Mouse (Mus musculus) neural tube, embryonic 13.5 days (tissue): ENCODE measurements at regions not wholly inside any gene's neighbourhood (a gene's known extent, or its start where the extent isn't known, plus 50 kb on each side); places are given as distances from the start of the nearest gene placed in this dataset.
"Not testable (repeated sequence)": the region's sequence is repeated elsewhere in the genome, so short reads cannot be mapped to it uniquely, and the experiment has no call there.

Source experiments
- ATAC-seq: fragments of 200-750 bp; cut with Nextera tagmentation; 2 replicates; pipeline ENCODE4 v1.8.0; 2017; ENCODE audit warnings: low read depth, mild to moderate bottlenecking, moderate TSS enrichment, moderate library complexity
- H3K27ac ChIP-seq: fragments of 300-500 bp; sonication (generic); replicated peaks from 2 replicates; pipeline ENCODE4 v1.5.1; 2015; ENCODE audit warnings: moderate library complexity, mild to moderate bottlenecking, inconsistent platforms
- H3K27me3 ChIP-seq: fragments of 300-500 bp; sonication (generic); 2 replicates; pipeline ENCODE4 v1.6.1; 2015; ENCODE audit warnings: mild to moderate bottlenecking, inconsistent platforms
- H3K36me3 ChIP-seq: fragments of 300-500 bp; sonication (generic); 2 replicates; pipeline ENCODE4 v1.6.1; 2015; ENCODE audit warnings: mild to moderate bottlenecking, inconsistent platforms
- H3K4me1 ChIP-seq: fragments of 300-500 bp; sonication (generic); replicated peaks from 2 replicates; pipeline ENCODE4 v1.6.1; 2015; ENCODE audit warnings: inconsistent platforms
- H3K4me2 ChIP-seq: fragments of 300-500 bp; sonication (generic); 2 replicates; pipeline ENCODE4 v1.6.1; 2015; ENCODE audit warnings: inconsistent platforms, mild to moderate bottlenecking, moderate library complexity
- H3K4me3 ChIP-seq: fragments of 300-500 bp; sonication (generic); 2 replicates; pipeline ENCODE4 v1.5.1; 2015; ENCODE audit warnings: mild to moderate bottlenecking, inconsistent platforms
- H3K9ac ChIP-seq: fragments of 300-500 bp; sonication (generic); 2 replicates; pipeline ENCODE4 v1.6.1; 2015; ENCODE audit warnings: moderate library complexity, mild to moderate bottlenecking, inconsistent platforms
- H3K9me3 ChIP-seq: fragments of 300-500 bp; sonication (generic); 2 replicates; pipeline ENCODE4 v1.6.1; 2016; ENCODE audit warnings: inconsistent platforms
- WGBS: fragments of 180-500 bp; shearing (Covaris S2); methylation state at CpG from one replicate; pipeline ENCODE4 v1.1.7; 2015; 5-methylcytosine and 5-hydroxymethylcytosine counted together

- H3K27ac ChIP-seq = no peak overlapping the region
- H3K4me2 ChIP-seq = no peak overlapping the region
- H3K9ac ChIP-seq = no peak overlapping the region
- no peak overlapping the region for H3K4me3 ChIP-seq
- H3K4me1 ChIP-seq = no peaks in the 10 kb centered on the region; the same call in 1 of the 2 replicates
- no peaks in the 10 kb centered on the region for H3K9me3 ChIP-seq
- H3K27me3 ChIP-seq = no peaks in the 10 kb centered on the region
- WGBS = 47% methylated on average over 10 of the region's 10 CpGs
- no peaks in the 10 kb centered on the region for H3K36me3 ChIP-seq
- ATAC-seq = no peak
Measured at GRCm38 (mm10) chr8:15670722-15671121, 624.8 kb upstream of the BB014433 start.

- no peak overlapping the region for H3K4me3 ChIP-seq
- no peaks in the 10 kb centered on the region for H3K9me3 ChIP-seq
- H3K27me3 ChIP-seq = no peaks in the 10 kb centered on the region
- no peak overlapping the region for H3K4me2 ChIP-seq
- no peak for ATAC-seq
- no peak overlapping the region for H3K27ac ChIP-seq
- H3K9ac ChIP-seq = no peak overlapping the region
- 93% methylated on average over 5 of the region's 5 CpGs for WGBS
- no peaks in the 10 kb centered on the region for H3K36me3 ChIP-seq
- no peaks in the 10 kb centered on the region; the same call in 1 of the 2 replicates for H3K4me1 ChIP-seq
Measured at GRCm38 (mm10) chr8:15670298-15670697, 624.4 kb upstream of the BB014433 start.

- 66% methylated on average over 3 of the region's 3 CpGs for WGBS
Measured at GRCm38 (mm10) chr8:15669515-15669914, 623.6 kb upstream of the BB014433 start.

GRCm38 (mm10) chr8:15660602-15661001, 614.7 kb upstream of the BB014433 start:
- Histone ChIP-seq H3K9ac (no peak overlapping the region), H3K4me3 (no peak overlapping the region), H3K27me3 (no peaks in the 10 kb centered on the region), H3K4me1 (no peaks in the 10 kb centered on the region), H3K4me2 (no peak overlapping the region), H3K27ac (no peak overlapping the region), H3K36me3 (no peaks in the 10 kb centered on the region), H3K9me3 (no peaks in the 10 kb centered on the region)
- 82% methylated on average over 1 of the region's 1 CpGs for WGBS
- no peak for ATAC-seq

More at GRCm38 (mm10) chr8:15669515-15669914, 623.6 kb upstream of the BB014433 start:
- H3K27me3 ChIP-seq = no peaks in the 10 kb centered on the region
- no peak overlapping the region for H3K4me3 ChIP-seq
- no peak overlapping the region for H3K27ac ChIP-seq
- no peak overlapping the region for H3K9ac ChIP-seq
- H3K4me2 ChIP-seq = no peak overlapping the region
- H3K36me3 ChIP-seq = no peaks in the 10 kb centered on the region
- ATAC-seq = no peak
- H3K9me3 ChIP-seq = no peaks in the 10 kb centered on the region
- no peaks in the 10 kb centered on the region; the same call in 1 of the 2 replicates for H3K4me1 ChIP-seq

- no peak for ATAC-seq
- Histone ChIP-seq H3K4me1 (no peaks in the 10 kb centered on the region), H3K36me3 (no peaks in the 10 kb centered on the region), H3K9ac (no peak overlapping the region), H3K4me2 (no peak overlapping the region), H3K4me3 (no peak overlapping the region), H3K9me3 (no peaks in the 10 kb centered on the region), H3K27ac (no peak overlapping the region), H3K27me3 (no peaks in the 10 kb centered on the region)
- WGBS = 82% methylated on average over 4 of the region's 4 CpGs
Measured at GRCm38 (mm10) chr8:15634769-15635366, 589.0 kb upstream of the BB014433 start.

- no peak for ATAC-seq
- no peak overlapping the region for H3K4me2 ChIP-seq
- no peak overlapping the region for H3K9ac ChIP-seq
- no peaks in the 10 kb centered on the region for H3K4me1 ChIP-seq
- no peaks in the 10 kb centered on the region for H3K9me3 ChIP-seq
- no peak overlapping the region for H3K4me3 ChIP-seq
- H3K27me3 ChIP-seq = no peaks in the 10 kb centered on the region
- no peak overlapping the region for H3K27ac ChIP-seq
- no peaks in the 10 kb centered on the region for H3K36me3 ChIP-seq
- WGBS = 90% methylated on average over 2 of the region's 2 CpGs
Measured at GRCm38 (mm10) chr8:15628584-15628983, 582.7 kb upstream of the BB014433 start.

GRCm38 (mm10) chr8:15623602-15624392, 577.9 kb upstream of the BB014433 start:
- not testable (repeated sequence) for H3K27me3 ChIP-seq, H3K4me2 ChIP-seq, H3K9me3 ChIP-seq, H3K4me1 ChIP-seq, H3K36me3 ChIP-seq, H3K27ac ChIP-seq, H3K4me3 ChIP-seq, ATAC-seq, H3K9ac ChIP-seq
- 91% methylated on average over 31 of the region's 31 CpGs for WGBS

- no peak for ATAC-seq
- 55% methylated on average over 8 of the region's 8 CpGs for WGBS
Measured at GRCm38 (mm10) chr8:15610217-15610616, 564.3 kb upstream of the BB014433 start.

GRCm38 (mm10) chr8:15607598-15608215, 561.8 kb upstream of the BB014433 start:
- no peaks in the 10 kb centered on the region for H3K27me3 ChIP-seq
- H3K9ac ChIP-seq = no peak overlapping the region
- ATAC-seq = no peak
- no peak overlapping the region for H3K4me3 ChIP-seq
- no peaks in the 10 kb centered on the region for H3K36me3 ChIP-seq
- H3K27ac ChIP-seq = no peak overlapping the region
- H3K4me2 ChIP-seq = no peak overlapping the region
- H3K4me1 ChIP-seq = no peaks in the 10 kb centered on the region
- H3K9me3 ChIP-seq = no peaks in the 10 kb centered on the region
- WGBS = 60% methylated on average over 7 of the region's 7 CpGs

More at GRCm38 (mm10) chr8:15610217-15610616, 564.3 kb upstream of the BB014433 start:
- Histone ChIP-seq H3K4me1 (no peaks in the 10 kb centered on the region), H3K9ac (no peak overlapping the region), H3K27me3 (no peaks in the 10 kb centered on the region), H3K4me3 (no peak overlapping the region), H3K36me3 (no peaks in the 10 kb centered on the region), H3K4me2 (no peak overlapping the region), H3K9me3 (no peaks in the 10 kb centered on the region), H3K27ac (no peak overlapping the region)

GRCm38 (mm10) chr8:15601531-15601930, 555.7 kb upstream of the BB014433 start:
- WGBS = 79% methylated on average over 4 of the region's 4 CpGs
- no peak for ATAC-seq
- no peaks in the 10 kb centered on the region for H3K9me3 ChIP-seq
- no peaks in the 10 kb centered on the region for H3K36me3 ChIP-seq
- H3K4me2 ChIP-seq = no peak overlapping the region
- no peak overlapping the region for H3K4me3 ChIP-seq
- no peaks in the 10 kb centered on the region for H3K27me3 ChIP-seq
- no peak overlapping the region for H3K27ac ChIP-seq
- no peak overlapping the region for H3K9ac ChIP-seq
- no peaks in the 10 kb centered on the region for H3K4me1 ChIP-seq

- no peak overlapping the region for H3K27ac ChIP-seq
- H3K27me3 ChIP-seq = no peaks in the 10 kb centered on the region
- H3K4me3 ChIP-seq = no peak overlapping the region
- H3K4me1 ChIP-seq = no peaks in the 10 kb centered on the region
- no peaks in the 10 kb centered on the region for H3K36me3 ChIP-seq
- 91% methylated on average over 6 of the region's 6 CpGs for WGBS
- H3K9me3 ChIP-seq = no peaks in the 10 kb centered on the region
- H3K4me2 ChIP-seq = no peak overlapping the region
- no peak overlapping the region for H3K9ac ChIP-seq
- ATAC-seq = no peak
Measured at GRCm38 (mm10) chr8:15593106-15593505, 547.2 kb upstream of the BB014433 start.

GRCm38 (mm10) chr8:15583782-15584181, 537.9 kb upstream of the BB014433 start:
- no peak overlapping the region for H3K27ac ChIP-seq
- no peaks in the 10 kb centered on the region for H3K9me3 ChIP-seq
- no peak overlapping the region for H3K4me2 ChIP-seq
- H3K27me3 ChIP-seq = no peaks in the 10 kb centered on the region
- 61% methylated on average over 5 of the region's 5 CpGs for WGBS
- no peaks in the 10 kb centered on the region for H3K36me3 ChIP-seq
- H3K4me3 ChIP-seq = no peak overlapping the region
- no peaks in the 10 kb centered on the region for H3K4me1 ChIP-seq
- H3K9ac ChIP-seq = no peak overlapping the region
- ATAC-seq = 0 out of 2 replicates have a peak, but pooled peaks have one; percentile 40
